Mouse (Mus musculus) naive thymus-derived CD4-positive, alpha-beta T cell, adult 2 months (primary cell): ENCODE data around the gene Snrnp35.
A peak's percentile ranks its signal among the peaks of the same experiment; 100 is the strongest.

ENCODE experiments used
- DNase-seq: peaks from one replicate; pipeline ENCODE4 v3.0.0-alpha.2; 2011; ENCODE audit warnings: low read depth

Snrnp35 gene

GRCm38 (mm10) chr5:124501541-124501940 lies 18.6 kb downstream of the Snrnp35 start:
- no peak for DNase-seq

- no peak for DNase-seq
Observed at GRCm38 (mm10) chr5:124503742-124504141, 20.8 kb downstream of the Snrnp35 start.

GRCm38 (mm10) chr5:124505235-124505634 lies 22.3 kb downstream of the Snrnp35 start:
- no peak for DNase-seq

GRCm38 (mm10) chr5:124506731-124507359 lies 23.9 kb downstream of the Snrnp35 start:
- DNase-seq, result no peak

GRCm38 (mm10) chr5:124509200-124509599 lies 26.3 kb downstream of the Snrnp35 start:
- DNase-seq, result no peak

GRCm38 (mm10) chr5:124509742-124510237 lies 26.9 kb downstream of the Snrnp35 start:
- no peak for DNase-seq

GRCm38 (mm10) chr5:124510536-124511050 lies 27.7 kb downstream of the Snrnp35 start:
- no peak for DNase-seq

- DNase-seq, result no peak
Observed at GRCm38 (mm10) chr5:124515789-124516188, 32.9 kb downstream of the Snrnp35 start.

GRCm38 (mm10) chr5:124518648-124519047 lies 35.7 kb downstream of the Snrnp35 start:
- no peak for DNase-seq

GRCm38 (mm10) chr5:124521588-124521987 lies 38.7 kb downstream of the Snrnp35 start:
- no peak for DNase-seq

- DNase-seq, result peak; percentile 37
Observed at GRCm38 (mm10) chr5:124523032-124523431, 40.1 kb downstream of the Snrnp35 start.

GRCm38 (mm10) chr5:124524943-124525342 lies 42.0 kb downstream of the Snrnp35 start:
- DNase-seq, result no peak

GRCm38 (mm10) chr5:124528351-124528750 lies 45.4 kb downstream of the Snrnp35 start:
- DNase-seq, result no peak

- DNase-seq, result no peak
Observed at GRCm38 (mm10) chr5:124528791-124529190, 45.9 kb downstream of the Snrnp35 start.

GRCm38 (mm10) chr5:124529191-124529651 lies 46.3 kb downstream of the Snrnp35 start:
- no peak for DNase-seq

- no peak for DNase-seq
Observed at GRCm38 (mm10) chr5:124529697-124530096, 46.8 kb downstream of the Snrnp35 start.

- DNase-seq, result peak; percentile 68
Observed at GRCm38 (mm10) chr5:124530655-124531582, 48.0 kb downstream of the Snrnp35 start, which contains the start of gene Rilpl1. Gene Rilpl1, minus strand, starts transcription at chr5:124531391.

- DNase-seq, result no peak
Observed at GRCm38 (mm10) chr5:124531583-124531930, 48.6 kb downstream of the Snrnp35 start.

- no peak for DNase-seq
Observed at GRCm38 (mm10) chr5:124532451-124532850, 49.5 kb downstream of the Snrnp35 start.

- no peak for DNase-seq
Observed at GRCm38 (mm10) chr5:124535016-124535415, 52.1 kb downstream of the Snrnp35 start.

GRCm38 (mm10) chr5:124536776-124537175 lies 53.8 kb downstream of the Snrnp35 start:
- peak; percentile 45 for DNase-seq
